Mouse (Mus musculus) erythroblast, adult 5-6 weeks (primary cell): ENCODE data around the gene Pigu. TPM values are rescaled to one million over a fixed set of nuclear protein-coding genes. Genes with fewer than 3 reads are reported as not detected.

ENCODE experiments used
- ATAC-seq: replicated peaks from 2 replicates; pipeline ENCODE4 v1.8.0; 2016; ENCODE audit warnings: moderate number of reproducible peaks, mild to moderate bottlenecking, moderate TSS enrichment, inconsistent platforms; ENCODE audit not compliant: poor library complexity, low FRiP score, severe bottlenecking
- total RNA-seq, 2 experiments: library from RNA; stranded (forward) in 1 of 2; stranded (reverse) in 1 of 2; fragments of 150-400 nt in 1 of 2; fragments of 200-764, 138-1000 nt in 1 of 2; gene quantifications; 2 replicates each; pipeline versions ENCODE4 v1.2.3 to v1.2.4; 2015 to 2017; ENCODE audit warnings: low replicate concordance in 2 of 2

The Pigu gene
- 9.4 and 17.6 TPM in 2 replicates for total RNA-seq (2015; ENCODE audit: low replicate concordance)
- total RNA-seq (2017; ENCODE audit: low replicate concordance): 5.6 TPM in 2 replicates

DNA sequence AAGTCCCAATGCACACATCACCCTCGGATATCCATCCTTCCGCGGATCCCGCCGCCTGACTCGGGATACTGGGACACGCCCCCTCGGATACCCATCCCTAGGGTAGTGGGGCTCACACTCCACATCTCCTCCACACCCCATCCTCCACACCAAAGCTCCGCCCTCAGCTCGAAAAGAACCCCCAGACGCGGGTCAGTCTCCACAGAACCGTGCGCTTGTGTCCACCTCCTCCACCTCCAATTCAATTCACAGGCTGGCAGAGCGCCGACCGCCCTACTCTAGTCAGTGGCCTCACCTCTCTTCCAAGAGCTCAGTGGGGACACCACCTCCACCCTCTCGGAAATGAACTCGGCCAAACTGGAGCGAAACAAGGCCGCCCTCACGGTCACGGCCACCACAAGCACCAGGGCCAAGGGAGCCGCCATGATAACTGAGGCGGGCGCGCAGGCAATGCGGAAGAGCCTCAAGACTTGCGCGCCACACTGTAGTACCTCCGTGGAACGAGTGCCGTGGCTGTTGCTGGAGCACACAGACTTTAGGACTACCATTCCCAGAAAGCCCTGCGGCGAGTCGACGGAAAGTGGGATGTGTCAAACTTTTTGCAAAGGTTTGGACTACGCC, at the start of gene Pigu:
Gene Pigu (minus strand): TSS at position 460 of the 621 bp plus-strand sequence.
- ATAC-seq: peak; percentile 99

DNA sequence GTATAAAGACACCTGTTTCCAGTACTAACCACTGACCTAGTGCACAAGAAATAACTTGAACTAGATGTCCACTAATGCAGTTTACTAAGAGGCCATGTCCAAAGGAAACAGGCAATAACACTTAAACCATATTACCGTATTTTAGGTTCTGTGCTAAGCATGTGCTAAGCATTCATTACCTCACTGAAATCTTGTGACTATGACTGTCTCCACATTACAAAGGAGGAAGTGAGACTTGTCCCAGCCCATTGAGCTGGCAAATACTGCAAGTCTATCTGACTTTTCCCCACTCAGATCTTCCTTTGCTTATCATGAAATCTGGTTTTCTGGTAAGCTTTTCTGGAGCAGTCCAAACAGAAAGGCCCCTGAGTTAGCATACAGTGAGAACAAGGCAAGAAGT, 47.4 kb upstream of the Pigu start:
- no peak for ATAC-seq

DNA sequence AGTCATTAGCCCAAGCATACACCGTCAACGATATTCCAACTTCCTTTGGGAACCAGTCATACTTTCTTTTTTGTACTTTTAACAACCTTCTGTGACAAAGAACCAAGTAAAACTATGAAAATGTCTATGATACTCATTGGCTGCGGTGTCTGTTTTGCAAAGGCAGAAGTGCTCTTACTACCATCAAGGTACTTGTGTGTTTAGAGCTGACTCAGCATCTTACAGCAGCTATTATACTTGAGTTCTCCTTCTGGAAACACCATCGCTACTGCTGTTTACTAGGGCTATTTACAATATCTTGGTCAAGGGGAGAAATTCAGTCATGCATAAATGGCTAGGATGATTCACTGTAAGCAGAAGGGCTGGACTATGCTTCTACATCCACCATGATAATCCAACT, 44.7 kb upstream of the Pigu start:
- no peak for ATAC-seq

DNA sequence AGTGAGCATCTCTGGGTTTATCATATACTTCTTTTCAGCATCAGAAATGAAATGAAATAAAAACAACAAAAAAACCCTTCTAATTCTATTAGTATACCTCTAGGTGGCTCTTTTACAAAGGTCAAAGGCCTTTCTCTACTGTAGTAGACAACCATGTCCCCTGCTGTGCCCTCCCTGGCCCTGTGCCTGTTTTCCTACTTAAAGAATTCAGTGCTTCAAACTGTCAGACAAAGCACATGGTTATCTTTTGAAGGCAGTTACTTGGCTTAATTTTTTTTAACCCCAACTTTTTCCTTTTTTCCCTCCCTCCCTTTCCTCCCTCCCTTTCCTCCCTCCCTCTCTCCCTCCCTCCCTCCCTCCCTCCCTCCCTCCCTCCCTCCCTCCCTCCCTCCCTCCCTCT, 43.0 kb upstream of the Pigu start:
- no peak for ATAC-seq

DNA sequence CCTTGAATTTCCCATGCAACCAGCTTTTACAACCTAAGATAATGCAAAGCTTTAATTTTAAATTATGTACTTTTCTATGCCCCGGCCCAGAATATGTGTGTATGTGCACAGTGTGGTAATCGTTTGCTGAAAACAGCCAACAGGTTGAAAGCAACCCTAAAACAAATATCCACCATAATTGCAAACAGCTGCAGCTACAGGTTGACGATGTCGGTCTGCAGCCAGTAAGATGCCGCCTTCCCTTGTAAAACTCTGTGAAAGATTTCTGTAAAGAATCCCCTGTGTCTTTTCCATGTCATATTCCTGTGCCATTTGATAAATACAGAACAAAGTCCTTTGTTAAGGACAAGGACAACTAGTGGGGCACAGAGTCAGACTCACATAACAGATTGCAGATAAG, 37.4 kb upstream of the Pigu start:
- no peak for ATAC-seq

DNA sequence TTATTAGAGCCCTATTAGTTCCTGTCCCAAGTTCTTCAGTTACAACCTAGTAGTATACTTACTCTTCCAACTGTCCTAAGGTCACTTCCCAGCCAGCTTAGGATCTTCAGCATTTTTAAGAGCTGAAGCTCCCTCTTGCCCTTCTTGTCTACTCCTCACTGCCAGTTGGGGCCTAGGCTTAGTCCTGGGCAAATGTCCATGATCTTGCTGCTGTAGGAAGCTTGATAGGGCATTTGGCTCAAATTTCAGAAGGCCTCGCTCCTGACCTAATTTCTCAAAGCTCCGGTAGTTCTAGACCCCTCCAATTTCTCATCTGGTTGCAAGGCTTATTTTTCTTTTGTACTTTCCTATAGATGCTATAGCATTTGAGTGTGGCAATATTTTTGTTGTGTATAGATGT, 31.3 kb upstream of the Pigu start:
- no peak for ATAC-seq

DNA sequence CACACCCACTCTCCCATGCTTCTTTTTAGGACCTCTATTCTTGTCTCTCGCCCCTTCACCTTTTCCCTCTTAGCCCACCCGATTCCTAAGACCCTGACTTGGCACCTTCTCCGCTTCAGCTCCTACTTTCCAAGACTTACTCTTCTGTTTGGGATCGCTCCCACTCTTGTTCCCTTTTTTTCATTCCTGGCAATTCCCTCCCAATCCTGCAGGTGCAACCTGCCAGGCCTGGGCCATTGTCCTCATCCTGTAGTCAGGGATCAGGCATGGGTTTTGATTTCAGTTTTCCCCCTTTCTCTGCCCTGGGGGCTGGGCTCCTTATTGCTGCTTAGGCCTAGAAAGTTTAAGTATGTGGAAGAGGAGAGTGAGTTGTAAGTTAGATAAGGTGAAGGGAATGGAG, 29.8 kb upstream of the Pigu start:
- no peak for ATAC-seq

DNA sequence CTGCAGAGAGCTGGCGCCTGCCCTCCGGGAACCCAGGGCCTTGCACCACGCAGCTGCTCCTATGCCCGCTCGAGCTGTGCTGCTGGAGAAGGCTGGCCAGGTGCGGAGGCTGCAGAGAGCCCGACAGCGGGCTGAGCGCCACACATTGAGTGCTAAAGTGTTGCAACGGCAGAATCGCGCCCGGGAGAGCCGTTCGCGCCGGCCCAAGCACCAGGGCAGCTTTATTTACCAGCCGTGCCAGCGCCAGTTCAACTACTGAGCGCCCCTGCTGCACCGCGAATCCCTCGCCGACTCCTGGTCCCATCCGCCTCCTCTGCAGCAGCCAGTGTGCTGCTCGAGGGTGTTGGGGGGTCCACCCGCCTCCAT, 29.3 kb upstream of the Pigu start:
- ATAC-seq: no peak

DNA sequence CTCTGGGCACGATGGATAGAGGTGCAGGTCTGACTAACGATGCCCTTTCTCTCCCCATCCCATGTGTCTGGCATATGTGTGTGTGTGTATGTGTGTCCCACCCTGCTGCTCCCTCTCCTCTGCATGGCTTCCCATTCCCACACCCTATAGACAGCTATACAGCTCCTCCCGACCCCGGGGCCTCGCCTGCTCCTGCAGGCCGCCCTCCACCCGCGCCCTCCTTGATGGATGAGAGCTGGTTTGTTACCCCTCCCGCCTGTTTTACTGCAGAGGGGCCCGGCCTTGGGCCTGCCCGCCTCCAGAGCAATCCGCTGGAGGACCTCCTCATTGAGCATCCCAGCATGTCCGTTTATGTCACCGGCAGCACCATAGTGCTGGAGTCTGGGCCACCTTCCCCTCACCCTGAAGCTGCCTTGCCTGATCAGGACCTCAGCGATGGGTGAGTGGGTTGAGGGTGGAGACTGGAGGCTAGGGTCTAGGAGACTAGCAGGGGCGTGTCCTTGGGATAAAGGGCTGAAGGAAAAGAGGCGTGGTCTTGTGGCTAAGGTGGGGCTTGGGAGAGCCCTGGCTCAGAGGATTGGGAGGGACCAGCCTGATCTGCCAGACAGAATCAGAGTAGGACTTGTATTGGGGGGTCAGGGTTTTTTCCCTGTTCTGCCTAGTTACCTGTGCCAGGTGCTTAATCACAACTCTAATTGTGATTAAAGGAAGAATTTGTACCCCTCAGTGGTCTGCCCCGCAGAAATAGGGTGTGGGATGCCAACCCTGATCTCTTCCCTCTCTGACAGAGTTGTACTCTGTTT, 28.7 kb upstream of the Pigu start:
- no peak for ATAC-seq

DNA sequence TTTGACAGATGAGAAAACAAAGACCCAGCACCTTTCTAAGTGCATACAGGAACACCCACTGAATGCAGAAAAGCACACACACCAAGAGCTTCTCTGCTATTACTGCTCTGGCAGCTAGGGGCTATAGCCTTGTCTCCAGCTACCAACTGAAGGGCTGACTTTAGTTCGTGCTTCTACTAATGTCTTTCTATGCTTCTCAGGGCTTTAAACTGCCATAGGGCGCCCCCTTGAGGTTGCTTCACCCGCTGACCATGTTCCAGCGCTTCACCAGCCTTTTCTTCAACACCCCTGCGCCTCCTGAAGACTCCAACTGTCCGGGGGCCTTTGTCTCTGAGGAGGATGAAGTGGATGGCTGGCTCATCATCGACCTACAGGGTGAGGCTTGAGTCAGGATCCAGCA, 27.9 kb upstream of the Pigu start:
- ATAC-seq: peak; percentile 42

DNA sequence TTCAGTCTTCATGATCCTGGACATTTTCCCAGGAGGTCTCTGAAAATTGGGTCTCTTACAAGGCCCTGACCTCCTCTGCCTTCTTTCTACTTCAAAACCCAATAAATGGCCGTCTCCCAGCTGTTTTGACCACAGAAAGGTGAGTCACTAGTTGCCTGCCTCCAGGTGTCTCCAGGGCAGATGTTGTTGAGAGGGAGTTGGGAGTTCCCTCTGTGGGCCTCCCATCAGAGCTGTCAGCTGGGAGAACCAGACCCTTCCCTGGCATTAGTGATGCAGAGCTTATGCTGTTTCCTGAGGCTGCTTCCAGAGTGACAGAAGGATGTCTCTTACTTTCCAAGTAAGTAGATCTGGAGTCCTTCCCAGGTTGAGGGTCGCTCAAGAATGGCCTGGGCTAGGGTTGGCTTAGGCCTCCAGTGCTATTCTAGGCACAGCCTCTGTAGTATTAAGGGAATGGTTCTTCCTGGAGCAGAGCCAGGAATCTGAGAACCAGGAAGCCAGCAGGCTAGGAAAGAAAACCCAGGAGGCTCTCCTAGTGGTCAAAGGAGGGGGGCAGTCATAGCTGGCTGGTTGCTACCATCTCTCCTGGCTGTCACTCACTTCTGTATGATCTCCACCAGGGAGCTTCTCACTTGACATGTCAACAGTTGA, 25.7 kb upstream of the Pigu start:
- no peak for ATAC-seq

DNA sequence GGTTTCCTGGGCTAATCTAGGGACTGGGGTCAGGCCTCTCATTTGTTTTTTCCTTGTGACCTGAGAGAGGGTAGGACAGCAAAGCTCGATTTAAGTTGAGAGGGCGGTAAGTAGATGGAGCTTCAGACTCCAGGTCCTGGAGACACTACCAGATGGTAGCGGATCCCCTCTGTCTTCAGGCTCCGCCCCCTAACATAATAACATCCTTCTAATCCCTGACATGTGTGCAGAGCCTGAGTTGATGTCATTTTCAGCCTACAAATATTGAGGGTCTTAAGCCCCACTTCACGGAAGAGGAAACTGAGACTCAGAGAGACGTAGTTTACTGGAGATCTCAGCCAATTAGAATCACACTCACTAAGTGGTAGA, 25.1 kb upstream of the Pigu start:
- peak; percentile 11 for ATAC-seq

DNA sequence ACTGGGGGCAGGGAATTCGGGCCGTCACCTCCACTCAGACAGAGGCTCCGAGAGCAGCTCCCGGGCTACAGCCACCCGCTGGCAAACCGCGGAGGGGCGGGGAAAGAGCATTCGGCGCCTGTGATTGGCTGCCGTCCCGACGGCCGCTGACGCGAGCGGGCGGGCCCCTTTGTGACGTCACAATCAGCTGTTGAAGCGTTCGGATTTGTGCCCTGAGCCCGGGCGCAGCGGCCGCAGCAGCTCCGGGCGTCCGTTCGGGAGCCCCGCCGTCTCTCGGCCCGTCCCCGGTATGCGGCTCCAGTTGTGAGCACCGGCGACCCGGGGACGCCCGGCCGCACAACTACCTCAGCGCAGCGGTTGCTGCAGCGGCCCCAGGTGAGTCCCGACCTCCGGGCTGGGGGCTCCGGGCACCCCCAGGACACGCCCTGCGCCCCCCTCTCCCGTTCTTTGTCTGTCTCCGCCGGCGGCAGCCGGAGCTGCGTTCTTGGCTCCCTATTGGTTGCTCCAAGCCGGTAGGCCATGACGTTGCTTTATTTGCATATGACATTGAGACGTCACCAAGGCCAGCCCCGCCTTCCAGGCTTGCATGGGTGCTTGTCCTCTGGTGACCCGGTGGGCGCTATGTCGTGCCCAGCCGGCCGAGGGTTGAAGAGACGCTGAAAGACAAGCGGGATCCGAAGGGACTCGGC, 24.6 kb upstream of the Pigu start:
- peak; percentile 91 for ATAC-seq

DNA sequence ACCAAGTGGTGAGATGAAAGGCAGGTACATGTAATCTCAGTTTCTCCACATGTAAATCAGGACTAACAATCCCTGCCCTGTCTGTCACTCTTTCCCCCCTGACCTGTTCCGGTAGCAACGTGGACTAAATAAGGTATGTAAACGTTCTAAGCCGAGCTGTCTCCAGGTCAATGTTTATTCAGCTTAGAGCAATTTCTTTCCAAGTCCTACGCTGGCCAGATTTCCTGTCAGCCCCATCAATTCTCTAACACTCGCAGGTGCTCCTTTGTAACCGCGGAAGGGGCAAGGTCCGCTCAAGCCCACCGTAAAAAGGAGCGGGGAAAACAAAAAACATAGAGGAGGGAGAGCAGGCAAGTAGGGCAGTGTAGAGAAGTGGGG, 23.8 kb upstream of the Pigu start:
- no peak for ATAC-seq

DNA sequence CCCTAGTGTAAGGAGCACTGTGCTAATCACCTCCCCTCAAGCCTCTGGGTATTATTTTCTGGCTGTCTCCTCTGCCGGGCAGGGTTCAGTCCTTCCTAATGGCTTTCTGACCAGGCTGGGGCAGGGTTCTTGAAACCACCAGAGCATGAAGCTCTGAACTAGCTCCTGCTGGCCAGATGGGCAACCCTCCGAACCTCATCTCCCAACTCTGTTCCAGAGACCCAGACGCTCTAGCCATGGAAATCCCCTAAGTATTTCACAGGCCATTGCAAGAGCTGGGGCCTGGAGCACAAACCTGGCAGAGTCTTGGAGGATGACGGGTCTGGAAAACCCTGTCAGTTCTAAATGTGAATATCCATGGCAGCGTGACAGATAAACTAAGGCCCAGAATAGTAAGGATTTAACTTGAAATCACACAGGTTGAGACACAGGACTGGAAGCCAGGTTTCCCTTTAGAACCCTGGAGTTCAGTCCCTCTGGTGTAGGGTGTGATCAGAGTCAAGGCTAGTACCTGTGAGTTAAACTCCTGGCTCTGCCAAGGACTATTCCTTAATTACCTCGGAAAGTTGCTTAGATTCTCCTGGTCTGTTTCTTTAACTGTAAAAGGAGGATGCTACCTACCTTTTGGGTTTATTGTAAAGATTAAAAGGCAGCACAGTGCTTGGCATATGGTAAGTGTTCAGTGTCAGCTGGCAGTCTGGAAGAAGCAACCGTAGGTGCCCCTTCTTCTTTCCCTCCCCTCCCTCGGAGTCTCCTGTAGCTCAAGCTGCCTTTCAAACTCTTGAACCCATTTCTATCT, 23.2 kb upstream of the Pigu start, which contains the start of gene Trp53inp2:
Gene Trp53inp2 (plus strand): TSS at position 799 of the 799 bp plus-strand sequence.
- no peak for ATAC-seq

DNA sequence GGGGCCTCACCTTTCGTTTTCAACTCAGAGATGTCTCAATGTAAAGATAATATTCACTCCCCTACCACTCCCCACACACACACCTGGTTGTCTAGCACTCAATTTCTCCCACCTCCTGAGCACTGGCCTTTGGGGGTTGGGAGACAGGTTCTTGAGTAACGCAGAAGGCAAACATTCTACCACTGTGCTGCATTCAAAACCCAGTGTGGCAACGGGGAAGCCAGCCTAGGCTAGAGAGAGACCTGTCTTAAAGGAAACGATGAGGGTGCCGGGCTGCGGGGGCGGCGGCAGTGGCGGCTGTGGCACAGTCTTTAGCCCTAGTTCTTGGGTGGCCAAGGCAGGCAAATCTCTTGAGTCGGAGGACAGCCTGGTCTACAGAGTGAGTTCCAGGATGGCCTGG, 19.0 kb upstream of the Pigu start:
- no peak for ATAC-seq

DNA sequence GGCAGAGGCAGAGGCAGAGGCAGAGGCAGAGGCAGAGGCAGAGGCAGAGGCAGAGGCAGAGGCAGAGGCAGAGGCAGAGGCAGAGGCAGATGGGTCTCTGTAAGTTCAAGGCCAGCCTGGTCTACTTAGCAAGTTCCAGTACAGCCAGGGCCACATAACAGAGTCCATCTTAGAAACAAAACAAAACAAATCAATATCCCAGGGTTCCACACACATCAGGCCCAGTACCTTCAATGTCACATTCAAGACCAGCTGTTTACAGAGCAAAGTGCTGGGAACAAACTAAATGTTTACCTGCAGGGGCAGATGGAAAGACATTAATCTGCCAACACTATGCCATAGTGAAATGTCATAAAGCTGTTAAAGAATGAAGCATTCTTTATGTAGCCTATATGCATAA, 17.3 kb upstream of the Pigu start:
- no peak for ATAC-seq

DNA sequence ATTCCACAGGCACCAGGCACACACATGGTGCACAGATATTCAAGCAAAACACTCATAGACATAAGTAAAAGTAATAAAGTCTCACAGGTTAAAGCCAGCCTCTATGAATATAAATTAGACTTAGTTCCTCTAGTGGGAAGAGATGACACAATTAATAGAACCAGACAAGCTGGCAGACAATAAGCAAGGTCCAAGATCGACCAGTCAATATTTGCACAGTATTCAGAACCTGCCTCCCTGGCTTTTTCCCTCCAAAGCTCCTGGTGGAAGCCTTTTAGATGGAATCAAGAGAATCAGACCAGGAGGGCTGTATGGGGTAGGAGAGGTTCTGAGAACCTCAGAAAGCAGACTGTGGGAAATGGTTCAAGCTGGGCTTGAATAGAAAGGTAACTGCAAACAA, 16.7 kb upstream of the Pigu start:
- ATAC-seq: no peak

DNA sequence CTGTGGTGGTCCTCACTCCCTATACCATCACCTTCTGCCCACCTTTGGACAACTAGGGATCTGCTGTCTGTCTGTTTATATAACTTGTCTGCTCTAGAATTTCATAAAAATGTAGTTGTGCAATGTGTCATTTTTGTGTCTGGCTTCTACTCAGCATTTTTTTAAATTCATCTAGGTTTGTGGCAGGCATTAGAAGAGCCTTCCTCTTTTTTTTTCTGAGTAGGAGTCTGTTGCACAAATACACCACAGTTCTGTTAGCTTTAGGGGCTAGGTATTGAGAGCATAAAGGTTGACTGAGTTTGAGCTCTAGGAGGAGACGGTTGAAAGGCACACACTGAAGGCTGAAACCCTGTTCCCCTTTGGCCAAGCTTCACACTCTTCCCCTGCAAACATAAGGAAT, 16.1 kb upstream of the Pigu start:
- no peak for ATAC-seq

DNA sequence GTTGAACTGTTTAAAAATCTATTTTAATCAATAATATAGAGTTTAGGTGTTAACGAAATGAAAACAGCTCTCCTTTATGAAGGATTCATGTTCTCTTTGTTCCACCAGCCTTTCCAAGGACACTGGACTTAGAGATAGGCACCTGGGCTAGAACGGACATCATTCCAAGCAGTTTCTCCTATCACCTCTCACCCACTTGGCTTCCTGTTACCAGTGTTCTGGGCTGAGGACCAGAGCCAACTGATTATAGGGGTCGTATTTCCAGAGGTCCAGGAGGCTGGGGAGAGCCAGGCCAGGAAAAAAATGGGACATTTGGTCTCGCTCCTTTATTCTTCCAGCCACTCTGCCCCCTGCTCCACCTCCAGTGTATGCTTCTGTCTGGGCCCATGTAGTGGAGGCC, 15.2 kb upstream of the Pigu start:
- no peak for ATAC-seq
